8 mouse cellular contexts compared by ENCODE assay signal in genomic region chr1:173339543-173339942, GRCm38 (mm10). TPM values are rescaled to one million over a fixed set of nuclear protein-coding genes. Genes with fewer than 3 reads are reported as not detected.
DNase-seq lines count a peak whose midpoint lies in the region; ATAC-seq lines count a peak whose summit lies in the region.

No protein-coding gene starts in this region.

- H3K36me3 ChIP-seq in embryonic facial prominence, embryonic 11.5 days (replicated peaks; ENCODE audit: control insufficient read depth, insufficient read depth, low read depth, low read length), result no peaks in the 10 kb centered on the region
- H3K36me3 ChIP-seq in hindbrain, embryonic 14.5 days (replicated peaks; ENCODE audit: control insufficient read depth, insufficient read depth), result peaks cover 85% of the 10 kb centered on the region
- no peaks in the 10 kb centered on the region for H3K36me3 ChIP-seq in limb, embryonic 10.5 days
- peaks cover 75% of the 10 kb centered on the region for H3K36me3 ChIP-seq in midbrain, embryonic 13.5 days

- DNase-seq in left cerebral cortex, adult 18-20 months (ENCODE audit: low spot score in 2 of 2), result peak; percentile 72 to 79
- DNase-seq in left cerebral cortex, adult 11 months (ENCODE audit: low spot score), result no peak
- DNase-seq in adrenal gland, postnatal 25 days, result peak; percentile 58
- peak; percentile 81 for DNase-seq in embryonic facial prominence, embryonic 11.5 days (ENCODE audit: low spot score)
- DNase-seq in hindbrain, embryonic 14.5 days (ENCODE audit: low spot score), result peak; percentile 91
- peak; percentile 69 for DNase-seq in limb, embryonic 10.5 days (ENCODE audit: low spot score)
- DNase-seq in spleen, postnatal 10 days (ENCODE audit: low spot score in 2 of 2), result peak; percentile 63 to 79

- no peak overlapping the region for H3K9ac ChIP-seq in embryonic facial prominence, embryonic 11.5 days (replicated peaks; ENCODE audit: low read length)
- no peak overlapping the region for H3K9ac ChIP-seq in hindbrain, embryonic 14.5 days
- no peak overlapping the region for H3K9ac ChIP-seq in midbrain, embryonic 13.5 days (replicated peaks)

- no peak overlapping the region for H3K4me2 ChIP-seq in embryonic facial prominence, embryonic 11.5 days (ENCODE audit: low read depth, low read length)
- H3K4me2 ChIP-seq in hindbrain, embryonic 14.5 days (replicated peaks), result no peak overlapping the region
- no peak overlapping the region for H3K4me2 ChIP-seq in midbrain, embryonic 13.5 days (replicated peaks)

- H3K9me3 ChIP-seq in embryonic facial prominence, embryonic 11.5 days (replicated peaks; ENCODE audit: control insufficient read depth, low read length), result no peaks in the 10 kb centered on the region
- no peaks in the 10 kb centered on the region for H3K9me3 ChIP-seq in hindbrain, embryonic 14.5 days (ENCODE audit: control insufficient read depth, low read length)
- no peaks in the 10 kb centered on the region for H3K9me3 ChIP-seq in limb, embryonic 10.5 days (replicated peaks)
- H3K9me3 ChIP-seq in midbrain, embryonic 13.5 days, result no peaks in the 10 kb centered on the region

- no peak overlapping the region for H3K4me3 ChIP-seq in embryonic facial prominence, embryonic 11.5 days (ENCODE audit: low read depth, low read length)
- no peak overlapping the region for H3K4me3 ChIP-seq in hindbrain, embryonic 14.5 days (replicated peaks; ENCODE audit: low read length)
- no peak overlapping the region for H3K4me3 ChIP-seq in limb, embryonic 10.5 days
- H3K4me3 ChIP-seq in midbrain, embryonic 13.5 days (replicated peaks), result no peak overlapping the region

- ATAC-seq in embryonic facial prominence, embryonic 11.5 days (replicated peaks; ENCODE audit: insufficient number of reproducible peaks, low FRiP score, low TSS enrichment, low read depth), result 0 out of 2 replicates have a peak, but pooled peaks have one; percentile 61
- peak; percentile 72 for ATAC-seq in hindbrain, embryonic 14.5 days (ENCODE audit: low FRiP score)
- ATAC-seq in midbrain, embryonic 13.5 days, result peak; percentile 66

- WGBS in embryonic facial prominence, embryonic 11.5 days, result 15% methylated on average over 2 of the region's 2 CpGs
- WGBS in hindbrain, embryonic 14.5 days, result 6% methylated on average over 2 of the region's 2 CpGs
- 8% methylated on average over 2 of the region's 2 CpGs for WGBS in limb, embryonic 10.5 days
- 13% methylated on average over 2 of the region's 2 CpGs for WGBS in midbrain, embryonic 13.5 days

- no peaks in the 10 kb centered on the region for H3K27me3 ChIP-seq in embryonic facial prominence, embryonic 11.5 days (ENCODE audit: control insufficient read depth, insufficient read depth, low read length)
- H3K27me3 ChIP-seq in hindbrain, embryonic 14.5 days (ENCODE audit: control insufficient read depth, insufficient read depth, low read length), result no peaks in the 10 kb centered on the region
- H3K27me3 ChIP-seq in limb, embryonic 10.5 days (ENCODE audit: low read depth, poor library complexity, severe bottlenecking), result no peaks in the 10 kb centered on the region
- no peaks in the 10 kb centered on the region for H3K27me3 ChIP-seq in midbrain, embryonic 13.5 days

- H3K4me1 ChIP-seq in embryonic facial prominence, embryonic 11.5 days (ENCODE audit: control insufficient read depth, insufficient read depth, low read length), result no peaks in the 10 kb centered on the region
- H3K4me1 ChIP-seq in hindbrain, embryonic 14.5 days (replicated peaks; ENCODE audit: control insufficient read depth, insufficient read depth, low read length), result no peaks in the 10 kb centered on the region; the same call in 1 of the 2 replicates
- H3K4me1 ChIP-seq in limb, embryonic 10.5 days, result no peaks in the 10 kb centered on the region
- peaks cover 15% of the 10 kb centered on the region for H3K4me1 ChIP-seq in midbrain, embryonic 13.5 days (replicated peaks)

- H3K27ac ChIP-seq in embryonic facial prominence, embryonic 11.5 days (replicated peaks; ENCODE audit: low read depth, low read length), result no peak overlapping the region
- no peak overlapping the region for H3K27ac ChIP-seq in hindbrain, embryonic 14.5 days
- H3K27ac ChIP-seq in limb, embryonic 10.5 days, result no peak overlapping the region
- H3K27ac ChIP-seq in midbrain, embryonic 13.5 days, result no peak overlapping the region

RNA-seq across cellular contexts. Expression of gene Ackr1, which starts 6.0 kb away (rescaled TPM):
- total RNA-seq in left cerebral cortex, adult 18-20 months (2021), result 10 to 100 TPM; 71.0 to 71.7 TPM
- 0.82 and 2.4 TPM in 2 replicates for total RNA-seq in adrenal gland, postnatal 25 days (2021)
- 2.6 and 3.1 TPM in 2 replicates for polyA plus RNA-seq in embryonic facial prominence, embryonic 11.5 days (2014; fragmentation: Nextera tagmentation; extraction: Ambion mirVana)
- polyA plus RNA-seq in hindbrain, embryonic 14.5 days (2014; fragmentation: Nextera tagmentation; extraction: Ambion mirVana), result 23.4 and 24.0 TPM in 2 replicates
- polyA plus RNA-seq in limb, embryonic 10.5 days (2016; fragmentation: Nextera tagmentation; extraction: Ambion mirVana), result 0.55 and 0.78 TPM in 2 replicates
- 14.0 and 14.8 TPM in 2 replicates for polyA plus RNA-seq in midbrain, embryonic 13.5 days (2015; fragmentation: Nextera tagmentation; extraction: Ambion mirVana)

RNA-seq across cellular contexts. Expression of gene Aim2, which starts 11.1 kb away (rescaled TPM):
- total RNA-seq in left cerebral cortex, adult 18-20 months (2021), result 1 to 10 TPM; 1.4 to 3.0 TPM
- total RNA-seq in adrenal gland, postnatal 25 days (2021), result 0.97 TPM in 1 of 2 replicates, not detected in the other
- 1.9 and 2.1 TPM in 2 replicates for polyA plus RNA-seq in embryonic facial prominence, embryonic 11.5 days (2014; fragmentation: Nextera tagmentation; extraction: Ambion mirVana)
- polyA plus RNA-seq in hindbrain, embryonic 14.5 days (2014; fragmentation: Nextera tagmentation; extraction: Ambion mirVana), result 1.3 and 1.4 TPM in 2 replicates
- 1.1 and 2.5 TPM in 2 replicates for polyA plus RNA-seq in limb, embryonic 10.5 days (2016; fragmentation: Nextera tagmentation; extraction: Ambion mirVana)
- polyA plus RNA-seq in midbrain, embryonic 13.5 days (2015; fragmentation: Nextera tagmentation; extraction: Ambion mirVana), result 2.6 and 3.3 TPM in 2 replicates

RNA-seq across cellular contexts. Expression of gene Cadm3, which starts 28.0 kb away (rescaled TPM):
- total RNA-seq in left cerebral cortex, adult 18-20 months (2021), result 100 to 1,000 TPM; 403 to 436 TPM
- 2.7 and 3.5 TPM in 2 replicates for total RNA-seq in adrenal gland, postnatal 25 days (2021)
- 7.3 and 10.1 TPM in 2 replicates for polyA plus RNA-seq in embryonic facial prominence, embryonic 11.5 days (2014; fragmentation: Nextera tagmentation; extraction: Ambion mirVana)
- 138 and 157 TPM in 2 replicates for polyA plus RNA-seq in hindbrain, embryonic 14.5 days (2014; fragmentation: Nextera tagmentation; extraction: Ambion mirVana)
- polyA plus RNA-seq in limb, embryonic 10.5 days (2016; fragmentation: Nextera tagmentation; extraction: Ambion mirVana), result 0.29 and 0.49 TPM in 2 replicates
- polyA plus RNA-seq in midbrain, embryonic 13.5 days (2015; fragmentation: Nextera tagmentation; extraction: Ambion mirVana), result 44.1 and 49.5 TPM in 2 replicates
